Mouse (Mus musculus) adrenal gland, postnatal 36 days (tissue): ENCODE data around the gene Efemp2. TPM values are rescaled to one million over a fixed set of nuclear protein-coding genes. Genes with fewer than 3 reads are reported as not detected.

Experiments
- DNase-seq, 2 experiments: peaks; one replicate each; pipeline ENCODE4 v3.0.0; 2021; ENCODE audit warnings: mixed read lengths in 1 of 2
- total RNA-seq, 2 experiments: library from RNA; stranded (reverse); gene quantifications; 2 replicates each; pipeline ENCODE4 v1.2.3; 2021

Efemp2 gene
- total RNA-seq, 2 experiments from 2014 or later = 50.2 to 87.9 TPM

DNA sequence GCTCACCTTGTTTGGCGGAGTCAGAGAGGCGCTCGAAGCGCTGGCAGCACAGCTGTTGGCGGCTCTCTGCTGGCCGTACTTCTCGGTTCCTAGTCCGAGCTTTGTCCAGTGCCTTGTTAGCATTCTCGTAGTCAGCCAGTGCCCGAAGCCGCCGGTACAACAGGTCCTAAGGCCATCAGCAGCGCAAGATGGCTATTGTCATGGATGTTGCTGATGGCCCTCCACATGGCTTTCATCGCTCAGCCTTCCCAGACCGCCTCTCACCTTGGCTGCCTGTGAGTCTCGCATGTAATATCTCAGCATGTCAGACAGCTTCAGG is 22.3 kb downstream of the Efemp2 start:
- no peak for DNase-seq

DNA sequence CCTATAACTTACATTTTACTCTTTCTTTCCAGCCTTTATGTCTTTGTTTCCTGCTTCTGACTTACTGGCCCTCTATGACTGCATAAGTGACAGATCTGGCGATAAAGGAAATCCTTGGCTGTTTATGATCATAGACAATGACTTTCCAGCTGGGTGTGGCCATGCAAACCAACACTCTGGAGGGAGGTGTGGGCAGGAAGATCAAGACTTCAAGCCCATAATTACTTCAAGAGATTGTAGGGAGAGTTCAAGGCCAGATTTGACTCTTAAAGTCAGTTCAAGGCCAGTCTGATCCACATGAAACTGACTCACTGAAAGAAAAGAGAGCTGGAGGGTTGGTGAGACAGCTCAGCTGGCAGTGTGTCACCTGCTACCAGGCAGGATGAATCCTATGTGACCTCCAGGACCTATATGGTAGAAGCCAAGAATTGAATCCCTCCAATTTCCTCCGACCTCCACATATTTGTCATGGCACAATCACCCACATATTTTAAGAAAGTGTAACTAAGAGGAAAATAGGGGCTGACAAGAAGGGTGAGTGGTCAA is 26.6 kb downstream of the Efemp2 start:
- DNase-seq = peak; percentile 42 to 53

- DNase-seq = no peak
Measured at GRCm38 (mm10) chr19:5503687-5504086, 29.9 kb downstream of the Efemp2 start, which contains the start of gene 1700020D05Rik. TSS of gene 1700020D05Rik (minus strand) at chr19:5503787.

DNA sequence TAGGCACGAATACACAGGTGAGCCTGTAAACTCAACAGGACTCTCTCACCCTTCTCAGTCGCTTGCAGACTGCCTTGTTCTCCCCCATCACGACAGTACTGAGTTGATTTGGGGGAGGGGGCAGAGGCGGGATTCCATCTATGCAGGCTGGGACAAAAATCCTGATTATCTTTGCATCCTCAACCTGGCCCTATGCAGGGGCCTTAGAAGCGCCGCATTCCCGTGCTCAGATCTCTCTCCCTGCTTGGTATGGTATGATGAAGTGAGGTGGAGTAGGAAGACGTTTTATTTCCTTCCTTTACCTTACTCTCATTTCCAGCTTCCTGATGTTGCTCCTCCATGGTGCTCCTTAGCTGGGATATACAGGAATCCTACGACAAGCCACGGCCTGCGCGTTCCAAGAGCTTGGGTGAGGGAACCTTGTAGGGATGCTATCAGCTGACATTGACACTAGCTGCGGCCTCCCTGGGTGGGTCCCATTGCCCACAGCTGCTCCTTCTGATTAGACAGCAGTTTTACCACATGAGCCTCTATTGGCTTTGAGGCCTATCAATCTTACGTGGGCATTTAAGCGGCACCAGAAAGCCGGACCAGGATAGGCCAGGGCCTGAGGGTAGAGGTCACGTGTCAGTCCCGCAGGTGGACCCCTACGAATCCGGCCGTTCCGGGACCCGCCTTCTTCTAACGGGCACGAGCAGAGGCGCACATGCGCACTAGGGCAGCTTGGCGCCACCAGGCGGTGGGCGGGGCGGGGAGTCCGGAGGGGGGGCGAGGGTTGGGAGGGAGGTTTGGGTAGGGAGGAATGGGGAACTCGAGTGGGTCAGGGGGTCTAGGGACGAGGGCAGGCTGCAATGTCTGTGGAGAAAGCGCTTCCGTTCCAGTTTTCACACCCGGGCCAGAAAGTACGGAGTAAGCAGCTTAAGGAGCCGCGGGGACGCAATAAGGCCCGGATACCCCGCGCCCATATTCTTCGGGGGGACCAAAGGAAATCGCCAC is 36.6 kb downstream of the Efemp2 start, which contains the start of gene Snx32:
Gene Snx32 (minus strand): TSS at position 508 of the 996 bp plus-strand sequence.
- peak; percentile 98 for DNase-seq

DNA sequence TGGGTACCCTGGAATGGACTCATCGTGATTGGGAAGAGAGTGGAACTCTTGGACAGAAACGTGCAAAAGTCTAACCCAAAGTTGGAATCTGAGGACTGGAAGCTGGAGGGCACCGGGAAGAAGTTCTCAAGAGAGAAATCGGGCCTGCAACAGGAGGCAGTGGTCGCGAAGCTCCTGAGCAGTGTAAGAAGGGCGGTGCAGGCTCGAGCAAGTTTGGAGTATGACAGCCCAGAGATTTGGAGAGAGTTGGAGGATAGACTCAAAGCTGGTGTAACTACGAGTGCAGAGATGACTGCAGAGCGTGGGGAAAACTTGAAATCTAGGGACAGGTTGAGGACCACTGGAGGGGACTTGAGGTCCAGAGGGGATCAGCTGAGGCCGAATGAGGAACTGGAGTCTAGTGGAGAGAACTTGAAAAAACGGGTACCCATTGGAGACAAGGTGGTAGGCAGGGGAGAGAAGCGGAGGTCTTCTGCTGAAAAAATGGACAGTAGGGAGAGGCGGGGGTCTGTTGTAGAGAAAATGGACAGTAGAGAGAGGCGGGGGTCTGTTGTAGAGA is 37.4 kb downstream of the Efemp2 start:
- DNase-seq = peak in 1 of 2 experiments; percentile 18

DNA sequence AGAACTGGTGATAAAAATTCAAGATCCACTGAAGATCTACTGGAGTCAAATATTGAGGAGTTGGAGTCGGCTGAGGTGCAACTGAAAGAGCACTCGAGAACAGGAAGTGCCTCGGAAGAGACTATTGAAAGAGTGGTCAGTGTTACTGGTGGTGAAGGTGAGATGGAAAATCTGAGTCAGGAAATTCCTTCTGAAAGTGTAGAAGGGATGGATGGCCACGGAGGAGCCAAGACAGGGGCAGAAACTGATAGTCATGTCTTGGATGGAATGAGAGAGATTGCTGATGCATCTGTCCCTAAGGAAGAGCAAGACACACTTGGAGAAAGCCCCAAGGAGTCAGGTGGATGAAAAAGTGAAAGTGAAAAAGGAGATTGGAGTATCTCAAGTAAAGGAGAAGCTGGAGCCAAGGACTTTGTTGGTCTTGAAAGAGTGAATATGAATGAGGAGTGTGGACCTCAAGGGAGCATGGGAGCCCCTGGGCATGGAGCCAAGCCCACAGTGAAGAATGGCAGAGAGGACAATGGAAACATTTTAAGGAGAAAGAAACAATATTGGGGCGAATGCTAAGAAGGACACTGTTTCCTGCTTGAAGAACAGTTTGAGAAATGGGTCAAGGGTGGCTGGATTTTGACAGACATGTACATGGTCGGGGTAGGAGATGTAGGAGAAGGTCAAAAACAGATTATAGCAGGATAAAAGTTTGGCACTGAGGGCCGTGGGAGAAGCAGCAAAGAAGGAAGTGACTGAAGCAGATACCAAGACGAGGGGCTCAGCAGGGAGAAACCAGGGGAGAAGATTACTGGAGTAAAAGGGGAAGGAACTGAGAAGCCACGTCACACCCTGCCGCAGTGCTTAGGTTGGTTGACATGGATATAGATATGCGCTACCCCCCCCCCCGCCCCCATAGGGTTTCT is 38.6 kb downstream of the Efemp2 start:
- DNase-seq = no peak

DNA sequence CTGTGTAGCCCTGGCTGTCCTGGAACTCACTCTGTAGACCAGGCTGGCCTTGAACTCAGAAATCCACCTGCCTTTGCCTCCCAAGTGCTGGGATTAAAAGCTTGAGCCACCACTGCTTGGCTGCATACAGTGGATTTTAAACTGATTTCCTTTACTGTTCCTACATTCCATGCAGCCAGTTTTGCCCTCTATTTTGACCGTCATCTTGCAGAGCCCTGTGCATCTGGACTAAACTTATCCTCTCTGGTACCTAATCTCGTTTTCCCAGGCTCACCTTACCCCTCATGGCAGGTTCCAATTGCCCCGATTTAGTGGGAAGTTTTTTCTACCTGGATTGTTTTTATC is 39.2 kb downstream of the Efemp2 start:
- DNase-seq = no peak

DNA sequence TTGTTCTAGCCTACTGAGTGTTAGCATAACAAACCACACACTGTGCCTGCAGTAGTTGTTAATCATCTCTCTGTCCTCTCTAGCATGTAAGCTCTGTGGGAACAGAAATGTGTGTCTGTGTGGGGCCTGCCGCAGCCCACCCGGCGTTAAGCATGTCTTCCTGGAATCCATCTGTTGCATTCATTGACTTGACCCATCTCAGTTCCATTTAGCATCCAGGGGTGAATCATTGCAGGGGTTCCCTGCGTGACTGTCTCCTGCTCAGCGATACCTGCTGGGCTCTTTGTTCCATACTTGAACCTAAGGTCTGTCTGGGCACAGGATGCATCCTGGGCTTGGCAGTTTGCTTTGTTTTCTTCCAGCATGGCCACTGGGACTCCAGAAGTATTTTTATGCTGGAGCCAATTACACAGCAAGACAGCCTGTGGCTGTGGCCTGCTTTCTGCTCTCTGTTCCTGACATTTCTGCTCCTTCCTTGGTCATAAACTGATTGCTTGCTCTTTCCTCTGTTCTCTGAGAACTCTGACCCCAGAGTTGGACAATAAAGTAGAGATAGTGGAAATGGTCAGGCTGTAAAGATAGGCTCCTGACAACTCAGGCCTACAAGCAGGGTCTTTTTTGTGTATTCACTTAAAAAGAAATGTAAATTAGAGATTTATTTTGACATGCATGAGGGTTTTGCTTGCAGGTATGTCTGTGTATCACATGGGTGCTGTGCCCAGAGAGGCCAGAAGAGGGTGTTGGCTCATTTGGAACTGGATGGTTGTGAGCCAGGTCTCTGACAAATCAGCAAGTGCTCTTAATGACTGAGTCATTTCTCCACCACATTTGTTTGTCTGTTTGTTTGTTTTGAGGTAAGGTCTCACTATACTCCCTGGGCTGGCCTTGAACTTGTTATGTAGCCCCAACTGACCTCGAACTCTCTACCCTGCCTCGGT is 42.4 kb downstream of the Efemp2 start:
- no peak for DNase-seq

GRCm38 (mm10) chr19:5516906-5517505 is 43.3 kb downstream of the Efemp2 start:
- peak; percentile 40 to 50 for DNase-seq

DNA sequence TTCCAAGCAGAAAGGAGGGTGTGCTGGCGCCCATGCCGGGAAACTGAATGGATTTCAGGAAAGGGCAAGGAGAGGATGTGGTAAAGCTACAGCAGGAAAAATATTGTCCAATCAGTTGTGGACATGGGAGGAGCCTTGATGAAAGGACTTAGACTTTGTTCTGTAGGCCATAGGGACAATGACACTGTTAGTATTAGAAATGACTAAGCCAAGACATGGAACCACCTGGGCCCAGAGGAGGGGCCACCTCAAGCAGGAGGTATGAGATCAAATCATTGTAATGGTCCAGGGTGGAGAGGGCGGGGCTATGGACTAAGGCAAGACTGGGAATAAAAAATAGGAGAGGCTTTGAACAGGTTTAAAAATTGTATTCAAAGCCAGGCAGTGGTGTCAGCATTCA is 45.0 kb downstream of the Efemp2 start:
- DNase-seq = no peak

DNA sequence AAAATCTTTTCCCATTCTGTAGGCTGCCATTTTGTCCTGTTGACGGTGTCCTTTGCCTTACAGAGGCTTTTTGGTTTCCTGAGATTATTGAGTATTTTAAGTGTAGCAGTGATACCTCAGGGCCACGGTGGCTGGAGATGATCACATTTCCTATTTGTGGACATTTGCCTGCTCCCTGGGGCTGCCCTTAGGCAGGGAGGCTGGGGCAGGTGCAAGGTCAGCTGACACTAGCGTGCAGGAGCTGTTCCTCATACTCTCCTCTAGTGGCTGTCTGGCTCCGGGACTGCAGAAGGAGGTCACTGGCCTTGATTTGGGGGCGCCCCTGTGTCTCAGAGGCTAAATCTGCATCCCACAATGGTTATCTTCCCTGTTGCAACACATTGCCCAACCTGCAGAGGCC is 51.5 kb downstream of the Efemp2 start:
- DNase-seq = no peak

GRCm38 (mm10) chr19:5529325-5530137 is 55.8 kb downstream of the Efemp2 start:
- DNase-seq = peak; percentile 98

DNA sequence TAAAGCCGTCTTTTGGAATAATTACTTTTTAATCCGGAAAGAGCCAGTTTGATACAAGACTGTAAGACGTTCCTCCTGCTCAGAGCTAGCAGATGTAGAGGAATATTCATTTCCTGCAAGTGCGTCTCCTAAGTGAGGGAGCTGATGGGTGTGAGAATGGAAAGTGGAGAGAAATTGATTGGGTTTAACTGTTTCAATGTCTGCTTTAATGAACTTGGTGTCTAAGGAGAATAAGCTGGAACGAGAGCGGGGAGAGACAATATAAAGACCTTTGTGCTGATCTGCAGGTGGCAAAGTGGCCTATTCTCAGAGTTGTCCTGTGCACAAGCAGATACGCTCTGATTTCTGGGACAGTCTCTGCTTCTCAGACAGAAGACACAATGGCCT is 56.4 kb downstream of the Efemp2 start:
- no peak for DNase-seq

Other genes with a start within 250 kb of the Efemp2 start
- 10 to 100 TPM; 15.6 to 23.6 TPM for gene Pacs1, start 200.8 kb upstream of the Efemp2 start, total RNA-seq
- gene Sf3b2, start 178.5 kb upstream of the Efemp2 start, total RNA-seq = 100 to 1,000 TPM; 165 to 171 TPM
- not detected for gene Gal3st3, start 175.6 kb upstream of the Efemp2 start, total RNA-seq
- gene Catsper1, start 138.2 kb upstream of the Efemp2 start, total RNA-seq = not detected
- gene Cst6, start 124.4 kb upstream of the Efemp2 start, total RNA-seq = 1 to 10 TPM; 2.1 to 2.5 TPM
- gene Eif1ad, start 107.2 kb upstream of the Efemp2 start, total RNA-seq = 10 to 100 TPM; 24.4 to 26.1 TPM
- 100 to 1,000 TPM; 152 to 165 TPM for gene Banf1, start 106.8 kb upstream of the Efemp2 start, total RNA-seq
- 10 to 100 TPM; 79.1 to 86.5 TPM for gene Sart1, start 85.3 kb upstream of the Efemp2 start, total RNA-seq
- gene Tsga10ip, start 71.4 kb upstream of the Efemp2 start, total RNA-seq = not detected
- gene Drap1, start 49.0 kb upstream of the Efemp2 start, total RNA-seq = 100 to 1,000 TPM; 250 to 263 TPM
- 10 to 100 TPM; 43.7 to 50.6 TPM for gene AI837181, start 48.8 kb upstream of the Efemp2 start, total RNA-seq
- gene Fosl1, start 26.4 kb upstream of the Efemp2 start, total RNA-seq = 1 to 10 TPM in 1 of 2 experiments, not detected in 1; 5.3 TPM
- gene Ccdc85b, start 16.1 kb upstream of the Efemp2 start, total RNA-seq = 1 to 10 TPM; 7.9 to 8.3 TPM
- gene Fibp, start 13.3 kb upstream of the Efemp2 start, total RNA-seq = 10 to 100 TPM; 89.1 to 95.3 TPM
- under 1 TPM in 1 of 2 experiments, not detected in 1; 0.26 TPM for gene Ctsw, start 5.4 kb upstream of the Efemp2 start, total RNA-seq
- gene Mus81, start 14.4 kb downstream of the Efemp2 start, total RNA-seq = 10 to 100 TPM; 23.1 to 30.7 TPM
- gene Cfl1, start 16.5 kb downstream of the Efemp2 start, total RNA-seq = 100 to 1,000 TPM; 659 to 740 TPM
- gene 1700020D05Rik, start 29.8 kb downstream of the Efemp2 start, total RNA-seq = 1 to 10 TPM; 1.0 to 1.5 TPM
- 10 to 100 TPM; 11.1 to 12.1 TPM for gene Snx32, start 36.6 kb downstream of the Efemp2 start, total RNA-seq
- gene Ovol1, start 86.7 kb downstream of the Efemp2 start, total RNA-seq = not detected
- gene Ap5b1, start 94.1 kb downstream of the Efemp2 start, total RNA-seq = 1 to 10 TPM; 7.8 to 8.3 TPM
- gene Rnaseh2c, start 127.9 kb downstream of the Efemp2 start, total RNA-seq = 100 to 1,000 TPM; 124 to 139 TPM
- gene Kat5, start 136.3 kb downstream of the Efemp2 start, total RNA-seq = 10 to 100 TPM; 66.2 to 68.2 TPM
- gene Rela, start 163.5 kb downstream of the Efemp2 start, total RNA-seq = 10 to 100 TPM; 85.7 to 86.4 TPM
- 10 to 100 TPM; 40.5 to 57.2 TPM for gene Sipa1, start 189.8 kb downstream of the Efemp2 start, total RNA-seq
- gene Map3k11, start 214.8 kb downstream of the Efemp2 start, total RNA-seq = 10 to 100 TPM; 44.7 to 45.8 TPM
- gene Pcnx3, start 215.0 kb downstream of the Efemp2 start, total RNA-seq = 100 to 1,000 TPM in 1 of 2 experiments, 10 to 100 TPM in 1; 89.5 to 108 TPM
- gene Kcnk7, start 230.4 kb downstream of the Efemp2 start, total RNA-seq = not detected